Mouse (Mus musculus): ENCODE measurements around the gene Pclaf. TPM values are rescaled to one million over a fixed set of nuclear protein-coding genes. Genes with fewer than 3 reads are reported as not detected.

Gene Pclaf
- total RNA-seq, 2 experiments from 2014 or later = 32.7 to 40.6 TPM

Other genes with a start within 250 kb of the Pclaf start
- 100 to 1,000 TPM; 173 to 180 TPM for gene Oaz2, start 222.2 kb upstream of the Pclaf start, total RNA-seq (2021)
- 10 to 100 TPM; 46.5 to 52.7 TPM for gene Zfp609, start 62.7 kb upstream of the Pclaf start, total RNA-seq (2021)
- 10 to 100 TPM; 40.0 to 40.7 TPM for gene Trip4, start 18.6 kb downstream of the Pclaf start, total RNA-seq (2021)
- 10 to 100 TPM; 30.3 to 33.1 TPM for gene Csnk1g1, start 18.7 kb downstream of the Pclaf start, total RNA-seq (2021)
- 100 to 1,000 TPM; 441 to 449 TPM for gene Ppib, start 170.0 kb downstream of the Pclaf start, total RNA-seq (2021)
- gene Snx22, start 179.5 kb downstream of the Pclaf start, total RNA-seq (2021) = 1 to 10 TPM; 1.3 to 2.9 TPM
- gene Snx1, start 236.3 kb downstream of the Pclaf start, total RNA-seq (2021) = 100 to 1,000 TPM; 107 to 111 TPM
- gene Ciao2a, start 236.4 kb downstream of the Pclaf start, total RNA-seq (2021) = 100 to 1,000 TPM; 103 TPM

All from adrenal gland, postnatal 4 days (tissue).